Mouse (Mus musculus) small intestine, adult 2 months (tissue): ENCODE results near the gene Olfr487.
"Not testable (repeated sequence)": the region's sequence is repeated elsewhere in the genome, so short reads cannot be mapped to it uniquely, and the experiment has no call there.

Experiments used
- CTCF ChIP-seq: fragments of 200-500 bp; IDR thresholded peaks from 2 replicates; pipeline ENCODE4 v1.5.1; 2012; ENCODE audit warnings: low read depth, mild to moderate bottlenecking, control low read depth, inconsistent platforms, low read length, moderate library complexity, mixed read lengths; ENCODE audit not compliant: insufficient replicate concordance, insufficient read length; ENCODE audit errors: extremely low read depth
- POLR2A ChIP-seq: fragments of 200-500 bp; IDR thresholded peaks from 2 replicates; pipeline ENCODE4 v1.6.1; 2012; ENCODE audit warnings: low read depth, mild to moderate bottlenecking, control low read depth, inconsistent platforms, low read length, moderate library complexity

GRCm38 (mm10) chr7:108185237-108185636 lies 29.2 kb downstream of the Olfr487 start:
- TF ChIP-seq CTCF, POLR2A: not testable (repeated sequence)
